Mouse (Mus musculus) hindbrain, embryonic 11.5 days (tissue): ENCODE data around the gene Tcf7l2. TPM values are rescaled to one million over a fixed set of nuclear protein-coding genes. Genes with fewer than 3 reads are reported as not detected.

Experiments used
- ATAC-seq: fragments of 200-750 bp; cut with Nextera tagmentation; 2 replicates; pipeline ENCODE4 v1.8.0; 2017; ENCODE audit warnings: mild to moderate bottlenecking, moderate TSS enrichment, moderate library complexity; ENCODE audit not compliant: low FRiP score
- DNase-seq: peaks from one replicate; pipeline ENCODE4 v3.0.0-alpha.2; 2015; ENCODE audit warnings: low spot score
- H3K27ac ChIP-seq: fragments of 300-500 bp; sonication (generic); 2 replicates; pipeline ENCODE4 v1.5.1; 2014; ENCODE audit warnings: mild to moderate bottlenecking, low read depth, low read length
- H3K27me3 ChIP-seq: fragments of 300-500 bp; sonication (generic); 2 replicates; pipeline ENCODE4 v1.6.1; 2014; ENCODE audit warnings: mild to moderate bottlenecking, low read length, moderate library complexity, mixed read lengths; ENCODE audit not compliant: control insufficient read depth, insufficient read depth
- H3K36me3 ChIP-seq: fragments of 300-500 bp; sonication (generic); 2 replicates; pipeline ENCODE4 v1.6.1; 2014; ENCODE audit warnings: mild to moderate bottlenecking, low read length, moderate library complexity, mixed read lengths; ENCODE audit not compliant: control insufficient read depth, insufficient read depth
- H3K4me1 ChIP-seq: fragments of 300-500 bp; sonication (generic); replicated peaks from 2 replicates; pipeline ENCODE4 v1.6.1; 2014; ENCODE audit warnings: low read length, mixed read lengths; ENCODE audit not compliant: control insufficient read depth, insufficient read depth
- H3K4me2 ChIP-seq: fragments of 300-500 bp; sonication (generic); replicated peaks from 2 replicates; pipeline ENCODE4 v1.6.1; 2014; ENCODE audit warnings: mild to moderate bottlenecking, low read depth, low read length
- H3K4me3 ChIP-seq: fragments of 300-500 bp; sonication (generic); 2 replicates; pipeline ENCODE4 v1.5.1; 2014; ENCODE audit warnings: low read depth, low read length
- H3K9ac ChIP-seq: fragments of 300-500 bp; sonication (generic); 2 replicates; pipeline ENCODE4 v1.6.1; 2014; ENCODE audit warnings: low read depth, low read length
- H3K9me3 ChIP-seq: fragments of 300-500 bp; sonication (generic); 2 replicates; pipeline ENCODE4 v1.6.1; 2016; ENCODE audit warnings: low read length; ENCODE audit not compliant: control insufficient read depth
- WGBS: fragments of 180-500 bp; shearing (Covaris S2); extraction: QIAGEN DNeasy Blood & Tissue Kit; methylation state at CpG from one replicate; pipeline ENCODE4 v1.1.7; 2014; 5-methylcytosine and 5-hydroxymethylcytosine counted together
- polyA plus RNA-seq: library from polyadenylated mRNA; unstranded; fragments of >200 nt; fragmentation: Nextera tagmentation; extraction: Ambion mirVana; gene quantifications from 2 replicates; pipeline ENCODE4 v1.2.1, GENCODE M21; 2014

Tcf7l2 gene
- polyA plus RNA-seq, 1 experiment from 2014 or later: 76.9 TPM

DNA sequence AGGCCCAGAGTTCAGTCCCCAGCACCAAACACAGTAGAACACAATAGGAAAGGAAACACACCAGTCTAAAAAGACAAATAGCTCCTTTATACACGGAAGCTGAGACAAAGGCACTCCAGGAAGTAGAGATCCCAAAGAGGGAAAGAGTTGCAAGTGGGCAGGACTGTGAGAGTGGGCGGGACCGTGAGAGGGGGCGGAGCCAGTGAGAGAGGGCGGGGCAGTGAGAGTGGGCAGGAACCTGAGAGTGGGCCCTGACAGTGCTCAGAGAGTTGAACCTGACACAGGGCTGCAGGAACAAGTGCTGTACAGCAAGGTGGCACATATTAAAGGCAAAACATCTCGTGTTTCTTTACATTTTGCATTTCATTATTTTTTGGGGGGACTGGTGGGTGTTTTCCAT is 22.5 kb upstream of the Tcf7l2 start:
- WGBS: 74% methylated on average over 6 of the region's 6 CpGs
- no peak for ATAC-seq
- DNase-seq: no peak
- Histone ChIP-seq H3K27me3 (no peaks in the 10 kb centered on the region), H3K27ac (no peak overlapping the region), H3K36me3 (no peaks in the 10 kb centered on the region), H3K9me3 (no peaks in the 10 kb centered on the region), H3K4me3 (no peak overlapping the region), H3K4me2 (no peak overlapping the region), H3K9ac (no peak overlapping the region), H3K4me1 (no peaks in the 10 kb centered on the region)

GRCm38 (mm10) chr19:55719524-55720408 is 21.9 kb upstream of the Tcf7l2 start:
- Histone ChIP-seq H3K4me2 (no peak overlapping the region), H3K36me3 (no peaks in the 10 kb centered on the region), H3K9ac (no peak overlapping the region), H3K4me1 (no peaks in the 10 kb centered on the region), H3K27ac (no peak overlapping the region), H3K4me3 (no peak overlapping the region), H3K9me3 (no peaks in the 10 kb centered on the region), H3K27me3 (no peaks in the 10 kb centered on the region)
- DNase-seq: no peak
- no peak for ATAC-seq
- WGBS: 82% methylated on average over 20 of the region's 20 CpGs

- WGBS: 81% methylated on average over 16 of the region's 16 CpGs
These were observed 21.1 kb upstream of the Tcf7l2 start for GRCm38 (mm10) chr19:55720409-55721092.

DNA sequence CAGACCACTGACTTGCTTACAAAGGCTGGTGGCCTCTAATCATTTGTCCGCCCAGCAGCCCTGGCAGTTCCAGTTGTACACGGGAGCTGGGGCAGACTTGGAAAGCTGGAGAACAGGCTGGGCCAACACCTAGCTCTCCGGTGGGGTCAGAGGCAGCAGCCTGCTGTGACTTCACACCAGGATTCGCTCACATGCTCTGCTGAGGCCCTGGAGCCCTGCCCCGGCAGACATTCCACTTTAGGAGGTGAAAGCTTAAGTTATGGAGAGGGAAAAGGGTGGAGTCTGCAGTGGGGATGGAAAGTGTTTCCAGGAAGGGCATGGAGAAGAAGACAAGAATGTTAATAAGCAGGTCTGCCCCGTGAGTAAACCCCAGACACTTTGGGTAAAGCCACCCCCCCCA is 19.2 kb upstream of the Tcf7l2 start:
- WGBS: 30% methylated on average over 6 of the region's 6 CpGs
- Histone ChIP-seq H3K9me3 (no peaks in the 10 kb centered on the region), H3K9ac (no peak overlapping the region), H3K36me3 (no peaks in the 10 kb centered on the region), H3K4me1 (no peaks in the 10 kb centered on the region), H3K4me2 (no peak overlapping the region), H3K4me3 (no peak overlapping the region), H3K27me3 (no peaks in the 10 kb centered on the region), H3K27ac (no peak overlapping the region)
- DNase-seq: no peak
- no peak for ATAC-seq

More at GRCm38 (mm10) chr19:55720409-55721092, 21.1 kb upstream of the Tcf7l2 start:
- H3K4me2 ChIP-seq: no peak overlapping the region
- no peak overlapping the region for H3K27ac ChIP-seq
- no peak overlapping the region for H3K9ac ChIP-seq
- H3K9me3 ChIP-seq: no peaks in the 10 kb centered on the region
- no peak overlapping the region for H3K4me3 ChIP-seq
- H3K36me3 ChIP-seq: no peaks in the 10 kb centered on the region
- DNase-seq: no peak
- H3K27me3 ChIP-seq: no peaks in the 10 kb centered on the region
- no peak for ATAC-seq
- H3K4me1 ChIP-seq: no peaks in the 10 kb centered on the region

- H3K27me3 ChIP-seq: no peaks in the 10 kb centered on the region
- H3K4me2 ChIP-seq: no peak overlapping the region
- H3K4me1 ChIP-seq: no peaks in the 10 kb centered on the region
- DNase-seq: no peak
- WGBS: 85% methylated on average over 8 of the region's 8 CpGs
- H3K4me3 ChIP-seq: no peak overlapping the region
- no peak overlapping the region for H3K27ac ChIP-seq
- no peak overlapping the region for H3K9ac ChIP-seq
- ATAC-seq: no peak
- H3K9me3 ChIP-seq: no peaks in the 10 kb centered on the region
- H3K36me3 ChIP-seq: no peaks in the 10 kb centered on the region
These were observed 12.2 kb upstream of the Tcf7l2 start for GRCm38 (mm10) chr19:55729376-55729775.

DNA sequence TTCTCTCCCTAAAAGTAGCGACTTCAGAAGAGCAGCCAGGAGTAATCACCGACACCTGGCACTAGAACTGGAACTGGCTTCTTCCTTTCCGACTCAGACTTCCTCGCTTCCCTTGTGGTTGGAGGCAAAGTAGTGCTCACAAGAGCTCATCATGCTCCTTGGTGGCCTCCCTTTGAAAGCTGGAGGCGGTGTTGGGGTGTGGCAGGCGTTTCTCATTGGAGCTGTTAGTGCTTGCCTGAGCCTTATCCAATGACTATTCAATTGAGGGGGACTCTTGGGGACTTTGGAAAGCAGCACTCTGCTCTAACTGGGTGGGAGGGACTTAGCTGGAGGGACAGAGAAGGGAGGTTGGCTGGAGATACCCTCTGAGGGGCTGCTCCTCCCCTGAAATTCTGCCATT is 9.1 kb upstream of the Tcf7l2 start:
- Histone ChIP-seq H3K4me1 (no peaks in the 10 kb centered on the region), H3K27ac (no peak overlapping the region), H3K9ac (no peak overlapping the region), H3K4me3 (no peak overlapping the region), H3K4me2 (no peak overlapping the region), H3K36me3 (no peaks in the 10 kb centered on the region), H3K27me3 (no peaks in the 10 kb centered on the region), H3K9me3 (no peaks in the 10 kb centered on the region)
- no peak for ATAC-seq
- whole genome bisulfite sequencing: 52% methylated on average over 6 of the region's 6 CpGs
- DNase-seq: no peak

- Histone ChIP-seq H3K4me2 (no peak overlapping the region), H3K27me3 (no peaks in the 10 kb centered on the region), H3K9me3 (no peaks in the 10 kb centered on the region), H3K4me3 (no peak overlapping the region), H3K36me3 (no peaks in the 10 kb centered on the region), H3K9ac (no peak overlapping the region), H3K4me1 (no peaks in the 10 kb centered on the region), H3K27ac (no peak overlapping the region)
- DNase-seq: no peak
- ATAC-seq: no peak
- WGBS: 59% methylated on average over 3 of the region's 3 CpGs
These were observed 8.6 kb upstream of the Tcf7l2 start for GRCm38 (mm10) chr19:55732994-55733393.

- Histone ChIP-seq H3K27me3 (no peaks in the 10 kb centered on the region), H3K4me1 (no peaks in the 10 kb centered on the region), H3K4me2 (no peak overlapping the region), H3K4me3 (no peak overlapping the region), H3K27ac (no peak overlapping the region), H3K9me3 (no peaks in the 10 kb centered on the region), H3K9ac (no peak overlapping the region), H3K36me3 (no peaks in the 10 kb centered on the region)
- no peak for ATAC-seq
- no peak for DNase-seq
- WGBS: 56% methylated on average over 6 of the region's 6 CpGs
These were observed 5.6 kb upstream of the Tcf7l2 start for GRCm38 (mm10) chr19:55736016-55736415.

GRCm38 (mm10) chr19:55739713-55740112 is 1.9 kb upstream of the Tcf7l2 start:
- no peaks in the 10 kb centered on the region for H3K27me3 ChIP-seq
- no peak overlapping the region for H3K4me2 ChIP-seq
- H3K36me3 ChIP-seq: no peaks in the 10 kb centered on the region
- 40% methylated on average over 4 of the region's 4 CpGs for WGBS
- peaks cover 8% of the 10 kb centered on the region; the same call in 1 of the 2 replicates for H3K4me1 ChIP-seq
- ATAC-seq: no peak
- H3K9me3 ChIP-seq: no peaks in the 10 kb centered on the region
- H3K9ac ChIP-seq: no peak overlapping the region
- no peak for DNase-seq
- no peak overlapping the region for H3K4me3 ChIP-seq
- no peak overlapping the region for H3K27ac ChIP-seq
